Mouse (Mus musculus) spleen, adult 2 months (tissue): ENCODE data around the gene Uhrf1. TPM values are rescaled to one million over a fixed set of nuclear protein-coding genes. Genes with fewer than 3 reads are reported as not detected.

Source experiments
- DNase-seq, 2 experiments: peaks; one replicate each; pipeline versions ENCODE4 v3.0.0 to v3.0.0-alpha.2; 2012 to 2021; ENCODE audit warnings: low spot score in 2 of 2, low read depth in 1 of 2
- H3K27ac ChIP-seq: fragments of 200-500 bp; 2 replicates; pipeline ENCODE4 v1.5.1; 2012; ENCODE audit warnings: low read length, inconsistent platforms; ENCODE audit not compliant: insufficient read depth
- H3K27me3 ChIP-seq: fragments of 200-500 bp; 2 replicates; pipeline ENCODE4 v1.6.1; 2012; ENCODE audit warnings: mild to moderate bottlenecking, moderate library complexity, low read length, inconsistent platforms; ENCODE audit not compliant: control insufficient read depth, insufficient read depth
- H3K36me3 ChIP-seq: fragments of 200-500 bp; 2 replicates; pipeline ENCODE4 v1.6.1; 2012; ENCODE audit warnings: mild to moderate bottlenecking, low read length, inconsistent platforms; ENCODE audit not compliant: control insufficient read depth, insufficient read depth
- H3K4me1 ChIP-seq: fragments of 200-500 bp; 2 replicates; pipeline ENCODE4 v1.6.1; 2011; ENCODE audit warnings: inconsistent platforms; ENCODE audit not compliant: control insufficient read depth, insufficient read depth, insufficient read length
- H3K4me3 ChIP-seq: fragments of 200-500 bp; 2 replicates; pipeline ENCODE4 v1.5.1; 2011; ENCODE audit warnings: mild to moderate bottlenecking, inconsistent platforms; ENCODE audit not compliant: insufficient read depth, insufficient read length; ENCODE audit errors: extremely low read depth
- CTCF ChIP-seq: fragments of 200-500 bp; IDR thresholded peaks from 2 replicates; pipeline ENCODE4 v1.5.1; 2011; ENCODE audit warnings: mild to moderate bottlenecking, inconsistent platforms; ENCODE audit not compliant: insufficient read depth, insufficient read length, insufficient replicate concordance; ENCODE audit errors: extremely low read depth
- POLR2A ChIP-seq: fragments of 200-500 bp; IDR thresholded peaks from 2 replicates; pipeline ENCODE4 v1.6.1; 2011; ENCODE audit warnings: low read depth, low read length, inconsistent platforms
- WGBS: fragments of 180-500 bp; shearing (Covaris S2); methylation state at CpG from one replicate; pipeline ENCODE4 v1.1.7; 2018; 5-methylcytosine and 5-hydroxymethylcytosine counted together
- polyA plus RNA-seq: library from polyadenylated mRNA; depleted of rRNA; stranded (reverse); fragments of >200 nt; gene quantifications from 2 replicates; pipeline ENCODE4 v1.2.3, GENCODE M21; 2012

Gene Uhrf1
- polyA plus RNA-seq, 1 experiment = 16.5 TPM

GRCm38 (mm10) chr17:56300186-56300585, 2.9 kb upstream of the Uhrf1 start, which contains the start of gene Arrdc5:
Arrdc5 (minus strand) TSS chr17:56300286.
- Histone ChIP-seq H3K4me1 (peaks cover 4% of the 10 kb centered on the region; the same call in 1 of the 2 replicates), H3K27ac (no peak within 1 kb of the TSS), H3K27me3 (no peaks in the 10 kb centered on the region), H3K36me3 (no peaks in the 10 kb centered on the region), H3K4me3 (no peak within 1 kb of the TSS)
- DNase-seq = no peak
- 88% methylated on average over 9 of the region's 9 CpGs for WGBS
- TF ChIP-seq CTCF = no peak
- TF ChIP-seq POLR2A = no peak

GRCm38 (mm10) chr17:56302363-56302996, 641 bp upstream of the Uhrf1 start:
- H3K27ac ChIP-seq = no peak overlapping the region
- WGBS = 68% methylated on average over 13 of the region's 13 CpGs
- H3K4me1 ChIP-seq = peaks cover 4% of the 10 kb centered on the region; the same call in 1 of the 2 replicates
- no peak for DNase-seq
- TF ChIP-seq POLR2A (no peak), CTCF (no peak)
- H3K4me3 ChIP-seq = no peak overlapping the region
- no peaks in the 10 kb centered on the region for H3K27me3 ChIP-seq
- no peaks in the 10 kb centered on the region for H3K36me3 ChIP-seq

GRCm38 (mm10) chr17:56303847-56304586, 896 bp downstream of the Uhrf1 start:
- Histone ChIP-seq H3K27me3 (no peaks in the 10 kb centered on the region), H3K36me3 (no peaks in the 10 kb centered on the region), H3K4me3 (peak overlapping the region; percentile 81), H3K4me1 (peaks cover 4% of the 10 kb centered on the region; the same call in 1 of the 2 replicates), H3K27ac (peak overlapping the region; percentile 28)
- WGBS = under 1% methylated on average over 68 of the region's 68 CpGs
- peak; percentile 90 to 96 for DNase-seq
- TF ChIP-seq CTCF = no peak
- TF ChIP-seq POLR2A = no peak

DNA sequence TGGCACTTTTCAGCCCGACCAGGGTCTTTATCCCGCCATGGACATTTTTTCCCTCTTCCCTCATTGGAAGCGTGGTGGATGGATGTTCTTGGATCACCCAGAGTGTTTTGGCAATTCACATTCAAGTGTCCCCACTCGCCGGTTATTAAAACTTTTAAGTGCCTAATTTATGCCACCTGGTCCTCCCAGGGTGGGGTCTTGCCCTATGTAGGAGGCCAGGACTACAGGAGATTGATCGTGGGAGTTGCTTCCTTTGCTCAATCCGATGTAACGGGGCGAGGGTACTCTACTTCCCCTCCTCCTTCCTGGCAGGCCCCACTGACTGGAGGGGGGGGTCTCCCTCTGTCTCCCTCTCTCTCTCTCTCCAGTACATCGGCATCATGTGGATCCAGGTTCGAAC, 1.6 kb downstream of the Uhrf1 start:
- no peak for DNase-seq
- Histone ChIP-seq H3K27ac (peak overlapping the region; percentile 28; the same call in 1 of the 2 replicates), H3K27me3 (no peaks in the 10 kb centered on the region), H3K4me1 (peaks cover 9% of the 10 kb centered on the region; the same call in 1 of the 2 replicates), H3K4me3 (peak overlapping the region; percentile 81), H3K36me3 (no peaks in the 10 kb centered on the region)
- WGBS = 11% methylated on average over 11 of the region's 11 CpGs
- TF ChIP-seq CTCF (no peak), POLR2A (no peak)

DNA sequence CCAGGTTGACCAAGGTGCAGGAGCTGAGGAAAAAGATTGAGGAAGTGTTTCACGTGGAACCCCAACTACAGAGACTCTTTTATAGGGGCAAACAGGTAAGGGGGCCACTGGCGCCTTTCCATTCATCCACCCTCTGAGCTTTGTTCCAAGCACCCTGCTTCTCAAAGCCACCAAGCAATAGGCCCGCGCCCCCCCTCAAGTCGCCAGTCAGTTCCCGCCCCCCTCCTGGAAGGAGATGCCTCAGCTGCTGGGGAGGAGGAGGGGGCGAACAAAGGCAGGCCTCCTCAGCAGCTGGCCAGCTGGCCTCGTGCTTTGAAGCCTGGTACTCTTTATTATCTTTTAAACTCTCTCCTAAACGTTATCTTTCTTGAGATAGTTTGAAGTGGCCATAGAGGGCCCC, 2.0 kb downstream of the Uhrf1 start:
- Histone ChIP-seq H3K27ac (no peak overlapping the region), H3K4me1 (peaks cover 9% of the 10 kb centered on the region; the same call in 1 of the 2 replicates), H3K36me3 (no peaks in the 10 kb centered on the region), H3K4me3 (no peak overlapping the region), H3K27me3 (no peaks in the 10 kb centered on the region)
- TF ChIP-seq CTCF (no peak), POLR2A (no peak)
- WGBS = 50% methylated on average over 9 of the region's 9 CpGs
- no peak for DNase-seq

- Histone ChIP-seq H3K27ac (no peak overlapping the region), H3K27me3 (no peaks in the 10 kb centered on the region), H3K4me1 (peaks cover 9% of the 10 kb centered on the region; the same call in 1 of the 2 replicates), H3K4me3 (no peak overlapping the region), H3K36me3 (no peaks in the 10 kb centered on the region)
- no peak for DNase-seq
- 76% methylated on average over 8 of the region's 8 CpGs for WGBS
- no peak for TF ChIP-seq POLR2A
- TF ChIP-seq CTCF = no peak
Observed at GRCm38 (mm10) chr17:56305826-56306225, 2.7 kb downstream of the Uhrf1 start.
